Mouse (Mus musculus): ENCODE measurements around the gene Galnt12.

The Galnt12 gene

DNA sequence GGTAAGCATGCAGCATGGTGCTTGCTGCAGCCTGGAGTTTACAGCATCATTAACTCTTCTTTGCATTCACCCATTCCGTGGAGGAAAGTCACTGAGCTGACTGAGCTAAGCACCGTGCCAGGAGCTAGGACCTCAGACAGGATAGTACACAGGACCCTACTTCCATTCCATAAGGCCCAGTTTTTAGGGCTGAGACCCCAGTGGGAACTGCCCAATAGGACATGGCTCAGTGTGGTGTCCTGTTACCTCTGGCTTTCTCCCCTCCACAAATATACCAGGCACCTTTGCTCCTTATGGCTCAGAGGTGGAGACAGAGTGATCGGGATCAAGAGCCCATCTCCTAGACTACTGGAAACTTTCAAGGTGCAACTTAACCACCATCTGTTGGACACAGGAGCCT is 59.1 kb downstream of the Galnt12 start:
- no peak for DNase-seq (ENCODE audit: low read depth, low spot score)

DNA sequence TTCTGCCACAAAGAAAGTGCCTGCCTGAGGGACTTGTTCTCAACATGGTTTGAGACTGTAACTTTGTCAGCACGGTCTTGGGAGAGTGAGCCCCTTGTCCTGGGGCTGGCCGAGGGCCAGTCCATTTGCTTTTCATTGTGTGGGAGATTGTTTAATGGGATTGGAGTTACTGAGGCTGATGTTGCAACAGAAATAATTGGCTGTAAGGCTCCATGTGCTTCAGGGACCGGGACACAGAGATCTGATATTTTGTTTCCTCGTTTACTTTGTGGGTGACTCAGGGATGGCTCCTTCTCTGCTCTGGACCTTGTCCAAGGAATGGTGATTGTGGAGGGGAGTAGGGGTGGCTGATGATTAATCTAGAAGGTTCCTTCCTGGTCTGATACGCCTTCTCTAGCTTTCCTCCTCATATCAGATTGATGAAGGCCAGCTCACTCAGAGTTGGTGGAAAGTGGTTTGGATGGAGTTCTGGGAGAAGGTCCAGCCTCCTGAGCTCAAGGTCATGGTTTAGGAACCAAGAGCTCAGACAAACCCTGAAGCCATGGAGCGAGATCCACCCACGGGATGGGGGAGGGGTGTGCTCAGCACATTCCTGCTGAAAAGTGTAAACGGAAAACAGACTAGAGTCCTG is 60.0 kb downstream of the Galnt12 start:
- no peak for DNase-seq (ENCODE audit: low read depth, low spot score)

DNA sequence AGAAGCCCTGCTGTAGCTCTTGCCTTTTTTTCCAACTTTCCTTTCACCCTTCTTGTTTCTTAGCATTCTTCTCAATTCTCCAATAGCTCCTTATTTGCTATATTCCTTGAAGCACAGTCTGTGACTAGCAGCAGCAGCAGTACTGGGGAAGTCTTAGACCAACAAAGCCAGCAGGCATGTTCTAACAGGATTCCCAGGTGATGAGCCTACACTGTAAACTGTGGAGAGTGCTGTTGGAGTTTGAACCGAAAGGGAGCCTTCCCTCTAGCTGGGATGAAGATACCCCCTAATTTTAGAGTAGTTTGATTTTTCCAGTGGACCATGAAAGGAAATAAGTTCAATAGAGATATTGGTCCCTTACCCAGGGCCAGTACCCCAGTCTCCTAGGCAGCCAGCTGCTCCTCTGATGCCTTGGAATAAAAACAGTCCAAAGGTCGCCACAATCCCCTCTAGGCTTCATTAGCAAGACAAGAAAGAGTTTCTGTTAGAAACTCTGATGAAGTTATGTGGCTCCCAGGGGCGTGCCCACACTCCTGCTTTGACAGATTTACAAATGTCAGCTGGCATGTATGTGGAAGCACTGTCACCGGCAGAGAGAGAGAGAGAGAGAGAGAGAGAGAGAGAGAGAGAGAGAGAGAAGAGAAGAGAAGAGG is 69.5 kb downstream of the Galnt12 start:
- peak; percentile 67 for DNase-seq (ENCODE audit: low read depth, low spot score)

DNA sequence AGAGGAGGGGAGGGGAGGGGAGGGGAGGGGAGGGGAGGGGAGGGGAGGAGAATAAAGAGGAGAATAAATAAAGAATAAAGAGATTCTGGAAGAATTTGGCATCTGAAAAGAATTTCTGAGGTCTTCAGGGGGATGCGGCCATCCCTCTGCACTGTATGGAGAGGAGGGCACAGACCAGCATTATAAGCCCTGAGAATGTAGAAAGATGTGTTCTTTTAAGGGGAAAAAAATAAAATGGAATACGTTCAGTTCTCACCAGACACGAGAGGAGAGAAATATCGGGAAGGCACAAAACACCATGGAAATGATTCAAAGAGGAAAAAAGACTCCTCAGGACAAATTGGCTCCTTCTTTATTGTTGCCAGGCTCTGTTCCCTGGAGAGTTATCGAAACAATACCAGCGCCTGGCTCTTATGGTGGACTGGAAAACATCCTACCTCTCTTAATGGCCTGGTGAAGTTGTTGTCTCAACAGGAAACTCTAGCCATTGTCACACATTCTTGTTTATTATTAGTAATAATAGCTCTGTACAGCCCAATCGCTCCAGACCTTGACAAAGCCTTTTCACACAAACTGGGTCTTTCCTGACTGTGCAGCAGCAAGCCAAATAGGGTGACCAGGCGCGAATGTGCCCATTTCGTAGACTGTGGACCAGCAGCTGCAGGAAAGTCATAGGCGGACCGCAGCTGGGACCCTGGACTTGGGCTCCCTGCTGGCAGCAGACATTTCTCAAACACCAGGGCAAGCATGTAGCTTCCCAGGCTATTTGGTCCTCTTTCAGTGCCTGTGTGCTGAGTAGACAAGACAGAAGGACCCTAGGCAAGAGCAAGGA is 70.3 kb downstream of the Galnt12 start:
- no peak for DNase-seq (ENCODE audit: low read depth, low spot score)

DNA sequence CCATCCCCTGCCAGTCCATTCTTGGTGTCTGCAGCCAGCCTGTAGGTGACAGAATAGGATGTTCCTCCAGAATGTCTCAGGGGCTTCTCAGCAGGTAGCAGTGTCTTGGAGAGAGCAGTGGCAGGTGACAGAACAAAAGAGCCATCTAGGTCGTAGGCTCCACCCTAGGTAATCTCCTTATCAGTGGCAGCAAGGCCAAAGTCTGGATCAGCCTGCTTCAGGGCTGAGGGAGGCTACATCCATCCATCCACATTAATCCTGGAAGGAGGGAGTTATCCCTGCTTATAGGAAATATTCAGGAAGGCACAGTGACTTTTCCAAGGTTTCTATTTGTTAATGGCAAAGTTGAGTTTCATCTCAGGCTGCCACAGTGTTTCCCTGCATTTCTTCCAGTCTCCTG is 80.6 kb downstream of the Galnt12 start:
- no peak for DNase-seq (ENCODE audit: low read depth, low spot score)

Data from mesoderm, embryonic 11.5 days (tissue).